Mouse (Mus musculus): Measurements from ENCODE around the gene Plcb4. TPM values are rescaled to one million over a fixed set of nuclear protein-coding genes. Genes with fewer than 3 reads are reported as not detected.

Plcb4 gene
- total and polyA plus RNA-seq, 3 experiments: not detected

GRCm38 (mm10) chr2:135745126-135745525, 86.3 kb downstream of the Plcb4 start:
- peaks cover 86% of the 10 kb centered on the region for H3K9me3 ChIP-seq (replicated peaks; ENCODE audit: low read length)
- in situ Hi-C loops (cut with MboI; ENCODE audit: low pct_ligation_motif_present, low pct_unique_long_range_greater_than_20kb, low sequenced_read_pairs) (no loop called here), dilution Hi-C loops (cut with MboI; ENCODE audit: extremely low pct_ligation_motif_present, extremely low pct_unique_long_range_greater_than_20kb, low sequenced_read_pairs) (no loop called here)
- no peak overlapping the region for H3K9ac ChIP-seq (ENCODE audit: insufficient read depth, low read depth)
- H3K27ac ChIP-seq (ENCODE audit: insufficient read depth, low read depth): no peak overlapping the region
- H3K79me2 ChIP-seq (replicated peaks; ENCODE audit: control insufficient read depth, extremely low read depth, insufficient read depth, poor library complexity, severe bottlenecking): no peaks in the 10 kb centered on the region
- H3K36me3 ChIP-seq (replicated peaks in 1 of 2; ENCODE audit: control insufficient read depth in 1 of 2, insufficient read depth in 1 of 2, low read length in 1 of 2): no peaks in the 10 kb centered on the region
- H3K4me3 ChIP-seq (replicated peaks in 1 of 3; ENCODE audit: low read depth in 2 of 3, low read length in 2 of 3, poor library complexity in 1 of 3): no peak overlapping the region
- H3K4me1 ChIP-seq (ENCODE audit: control insufficient read depth in 1 of 2, insufficient read depth in 2 of 2): no peaks in the 10 kb centered on the region
- no peaks in the 10 kb centered on the region for H3K27me3 ChIP-seq (replicated peaks)
- DNase-seq (ENCODE audit: extremely low read depth): no peak
- no peak overlapping the region for H3K4me2 ChIP-seq (ENCODE audit: insufficient read depth, low read depth, poor library complexity, severe bottlenecking)
- TF ChIP-seq TBP (conservative IDR thresholded peaks at IDR 0.05; ENCODE audit: low read depth, low read length) (no peak), CHD2 (IDR thresholded peaks at IDR 0.05; ENCODE audit: low read length) (no peak), MAZ (IDR thresholded peaks at IDR 0.05; ENCODE audit: low read depth, low read length) (no peak), BHLHE40 (IDR thresholded peaks at IDR 0.05; ENCODE audit: low read depth, low read length) (no peak), ELF1 (IDR thresholded peaks at IDR 0.05; ENCODE audit: low read depth, low read length) (no peak), MAX (IDR thresholded peaks at IDR 0.05; ENCODE audit: low read length) (no peak), CHD1 (IDR thresholded peaks at IDR 0.05; ENCODE audit: low read depth, low read length) (no peak), CTCF (conservative IDR thresholded peaks at IDR 0.05 in 1 of 2, IDR thresholded peaks at IDR 0.05 in 1 of 2; ENCODE audit: low read depth in 2 of 2, low read length in 2 of 2) (no peak), UBTF (IDR thresholded peaks at IDR 0.05; ENCODE audit: low read depth, low read length) (no peak), SMC3 (IDR thresholded peaks at IDR 0.05; ENCODE audit: low read depth, low read length) (no peak), MXI1 (IDR thresholded peaks at IDR 0.05; ENCODE audit: low read depth, low read length) (no peak), ZNF384 (IDR thresholded peaks at IDR 0.05; ENCODE audit: low read depth, low read length) (no peak), POLR2AphosphoS2 (IDR thresholded peaks at IDR 0.05; ENCODE audit: low read depth, low read length) (no peak), IRF4 (IDR thresholded peaks at IDR 0.05; ENCODE audit: low read depth, low read length) (no peak), GABPA (IDR thresholded peaks at IDR 0.05; ENCODE audit: insufficient replicate concordance, low read depth, low read length) (no peak), ZKSCAN1 (IDR thresholded peaks at IDR 0.05; ENCODE audit: borderline replicate concordance, low read depth, low read length) (no peak)

- DNase-seq (ENCODE audit: extremely low read depth): no peak
Measured at GRCm38 (mm10) chr2:135748441-135748840, 89.6 kb downstream of the Plcb4 start.

More at GRCm38 (mm10) chr2:135748441-135748840, 89.6 kb downstream of the Plcb4 start:
- TF ChIP-seq USF1 (IDR thresholded peaks at IDR 0.05; ENCODE audit: low read depth, low read length) (no peak), SIN3A (IDR thresholded peaks at IDR 0.05; ENCODE audit: low read length) (no peak), ZMIZ1 (IDR thresholded peaks at IDR 0.05; ENCODE audit: low read depth, low read length) (no peak), SMC3 (IDR thresholded peaks at IDR 0.05; ENCODE audit: low read depth, low read length) (no peak), PAX5 (IDR thresholded peaks at IDR 0.05; ENCODE audit: low read length) (no peak), UBTF (IDR thresholded peaks at IDR 0.05; ENCODE audit: low read depth, low read length) (no peak)
- H3K27me3 ChIP-seq (replicated peaks): no peaks in the 10 kb centered on the region
- no peak overlapping the region for H3K27ac ChIP-seq (ENCODE audit: insufficient read depth, low read depth)
- H3K79me2 ChIP-seq (replicated peaks; ENCODE audit: control insufficient read depth, extremely low read depth, insufficient read depth, poor library complexity, severe bottlenecking): no peaks in the 10 kb centered on the region
- no peak overlapping the region for H3K4me2 ChIP-seq (ENCODE audit: insufficient read depth, low read depth, poor library complexity, severe bottlenecking)
- peaks cover 77% of the 10 kb centered on the region for H3K9me3 ChIP-seq (replicated peaks; ENCODE audit: low read length)
- in situ Hi-C loops (cut with MboI; ENCODE audit: low pct_ligation_motif_present, low pct_unique_long_range_greater_than_20kb, low sequenced_read_pairs): no loop called here
- dilution Hi-C loops (cut with MboI; ENCODE audit: extremely low pct_ligation_motif_present, extremely low pct_unique_long_range_greater_than_20kb, low sequenced_read_pairs): no loop called here
- no peaks in the 10 kb centered on the region for H3K36me3 ChIP-seq (replicated peaks in 1 of 2; ENCODE audit: control insufficient read depth in 1 of 2, insufficient read depth in 1 of 2, low read length in 1 of 2)
- H3K9ac ChIP-seq (ENCODE audit: insufficient read depth, low read depth): no peak overlapping the region
- no peaks in the 10 kb centered on the region for H3K4me1 ChIP-seq (ENCODE audit: control insufficient read depth in 1 of 2, insufficient read depth in 2 of 2)
- no peak overlapping the region for H3K4me3 ChIP-seq (replicated peaks in 1 of 3; ENCODE audit: low read depth in 2 of 3, low read length in 2 of 3, poor library complexity in 1 of 3)

All from CH12.LX (cell line).